Mouse (Mus musculus) small intestine, adult 2 months (tissue): ENCODE data around the gene Fam222b.

Source experiments
- CTCF ChIP-seq: fragments of 200-500 bp; IDR thresholded peaks from 2 replicates; pipeline ENCODE4 v1.5.1; 2012; ENCODE audit warnings: low read depth, mild to moderate bottlenecking, control low read depth, inconsistent platforms, low read length, moderate library complexity, mixed read lengths; ENCODE audit not compliant: insufficient replicate concordance, insufficient read length; ENCODE audit errors: extremely low read depth
- POLR2A ChIP-seq: fragments of 200-500 bp; IDR thresholded peaks from 2 replicates; pipeline ENCODE4 v1.6.1; 2012; ENCODE audit warnings: low read depth, mild to moderate bottlenecking, control low read depth, inconsistent platforms, low read length, moderate library complexity

DNA sequence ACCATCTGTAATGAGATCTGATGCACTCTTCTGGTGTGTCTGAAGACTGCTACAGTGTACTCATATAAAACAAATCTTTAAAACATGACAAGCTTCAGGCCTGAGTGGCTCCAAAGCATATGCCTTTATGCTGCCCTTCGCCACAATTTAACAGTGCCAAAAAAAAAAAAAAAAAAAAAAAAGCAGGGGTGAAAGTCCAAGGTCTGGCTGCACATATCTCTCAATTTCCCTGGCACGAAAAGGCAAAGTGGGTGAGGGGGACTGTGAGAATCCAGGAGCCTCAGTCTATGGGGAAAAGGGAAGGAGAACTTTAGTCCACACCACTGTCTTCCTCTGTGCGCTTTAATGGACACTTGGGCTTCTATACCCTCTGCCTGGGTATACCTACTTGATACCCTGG, 107.9 kb downstream of the Fam222b start:
- TF ChIP-seq CTCF (no peak), POLR2A (no peak)
